Comparison of ENCODE assay signal across 49 mouse cellular contexts in the genomic region with DNA sequence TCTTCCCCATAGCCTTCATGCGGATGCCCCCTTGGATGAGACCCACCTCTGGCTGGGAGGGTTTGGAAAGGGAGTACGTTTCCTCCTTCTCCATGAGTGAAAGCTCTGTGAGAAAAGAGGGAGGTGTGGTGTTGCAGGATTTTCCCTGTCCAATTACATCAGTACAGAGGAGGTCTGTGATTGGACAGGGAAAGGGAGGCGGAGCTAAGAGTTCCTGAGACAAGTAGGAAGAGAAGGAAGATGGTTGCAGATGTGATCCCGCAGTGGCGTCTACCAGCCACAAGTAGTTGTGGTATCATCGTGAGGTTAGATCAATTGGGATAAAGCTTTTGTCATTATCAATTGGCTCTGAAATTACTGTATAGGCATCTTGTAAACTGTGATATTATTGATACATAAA. TPM values are rescaled to one million over a fixed set of nuclear protein-coding genes. Genes with fewer than 3 reads are reported as not detected.
"Had no signal": no experiment of that assay in that cellular context is flagged by ENCODE, and none has a peak within 500 bp of the region (broad histone marks: within the 10 kb centered on the region; RNA-seq: fewer than 3 reads in every experiment).

No protein-coding gene starts in this region.

- H3K4me3 ChIP-seq: heart, embryonic 12.5 days; heart, embryonic 13.5 days; heart, embryonic 15.5 days; hindbrain, embryonic 10.5 days; hindbrain, embryonic 12.5 days; hindbrain, embryonic 13.5 days; hindbrain, embryonic 15.5 days; intestine, embryonic 15.5 days; kidney, embryonic 15.5 days; layer of hippocampus, adult 2 months; left cerebral cortex, adult 2 months had no signal

- H3K27me3 ChIP-seq: heart, embryonic 12.5 days; heart, embryonic 13.5 days; heart, embryonic 15.5 days; hindbrain, embryonic 12.5 days; hindbrain, embryonic 13.5 days; hindbrain, embryonic 15.5 days; intestine, embryonic 15.5 days; kidney, embryonic 15.5 days had no signal

- H3K36me3 ChIP-seq: heart, embryonic 12.5 days; heart, embryonic 13.5 days; heart, embryonic 15.5 days; hindbrain, embryonic 10.5 days; hindbrain, embryonic 12.5 days; hindbrain, embryonic 13.5 days; hindbrain, embryonic 15.5 days; intestine, embryonic 15.5 days; kidney, embryonic 15.5 days had no signal

- H3K27ac ChIP-seq: heart, embryonic 13.5 days; heart, embryonic 15.5 days; hindbrain, embryonic 10.5 days; hindbrain, embryonic 12.5 days; hindbrain, embryonic 13.5 days; hindbrain, embryonic 14.5 days; hindbrain, embryonic 15.5 days; hindbrain, postnatal 0 days; intestine, embryonic 15.5 days; kidney, embryonic 15.5 days; kidney, postnatal 0 days; layer of hippocampus, adult 2 months; left cerebral cortex, adult 2 months had no signal

- H3K9me3 ChIP-seq: heart, embryonic 15.5 days; hindbrain, embryonic 10.5 days; hindbrain, embryonic 12.5 days; hindbrain, embryonic 13.5 days; hindbrain, embryonic 15.5 days; kidney, embryonic 15.5 days had no signal

- DNase-seq: heart, postnatal 10 days; heart, postnatal 14 days; heart, postnatal 36 days; heart, postnatal 4 days; kidney, adult 11 months; kidney, adult 18-20 months; kidney, adult 8-10 months; kidney, adult 9 months; kidney, postnatal 10 days; kidney, postnatal 14 days; kidney, postnatal 25 days; kidney, postnatal 4 days; layer of hippocampus, adult 9-11 months; layer of hippocampus, postnatal 36 days had no signal

- H3K4me2 ChIP-seq: heart, embryonic 12.5 days; heart, embryonic 13.5 days; heart, embryonic 15.5 days; hindbrain, embryonic 12.5 days; hindbrain, embryonic 13.5 days; hindbrain, embryonic 14.5 days; hindbrain, embryonic 15.5 days; intestine, embryonic 15.5 days; kidney, embryonic 15.5 days had no signal

- H3K9ac ChIP-seq: heart, embryonic 12.5 days; heart, embryonic 13.5 days; heart, embryonic 15.5 days; hindbrain, embryonic 12.5 days; hindbrain, embryonic 13.5 days; hindbrain, embryonic 14.5 days; hindbrain, embryonic 15.5 days; intestine, embryonic 15.5 days; kidney, embryonic 15.5 days had no signal

- H3K4me1 ChIP-seq: heart, embryonic 15.5 days; hindbrain, embryonic 13.5 days; hindbrain, embryonic 15.5 days; intestine, embryonic 15.5 days had no signal

- ATAC-seq: hindbrain, embryonic 16.5 days; hindbrain, postnatal 0 days; inflammation-experienced regulatory T-cells, adult 6 months; intestine, embryonic 15.5 days; intestine, embryonic 16.5 days; intestine, postnatal 0 days had no signal

RNA-seq across cellular contexts. Expression of gene Tff1, which starts 7.2 kb away (rescaled TPM):
- total RNA-seq: heart, postnatal 10 days; heart, postnatal 14 days; heart, postnatal 25 days; heart, postnatal 36 days; heart, postnatal 4 days; hematopoietic stem cell, adult 5-6 weeks; hindbrain, postnatal 0 days; layer of hippocampus, adult 18-20 months; layer of hippocampus, adult 2 months; layer of hippocampus, adult 8-10 months; layer of hippocampus, postnatal 10 days; layer of hippocampus, postnatal 14 days; layer of hippocampus, postnatal 25 days; layer of hippocampus, postnatal 36 days; left cerebral cortex, adult 18-20 months; left cerebral cortex, adult 2 months; left cerebral cortex, adult 8-10 months had no signal
- polyA plus RNA-seq: heart, embryonic 12.5 days; heart, embryonic 13.5 days; heart, embryonic 14.5 days; heart, embryonic 15.5 days; heart, embryonic 16.5 days; heart, postnatal 0 days; hindbrain, embryonic 10.5 days; hindbrain, embryonic 11.5 days; hindbrain, embryonic 12.5 days; hindbrain, embryonic 13.5 days; hindbrain, embryonic 14.5 days; hindbrain, embryonic 15.5 days; hindbrain, embryonic 16.5 days; hindbrain, postnatal 0 days; kidney, embryonic 14.5 days; kidney, embryonic 16.5 days had no signal

RNA-seq across cellular contexts. Expression of gene Tff2, which starts 13.8 kb away (rescaled TPM):
- total RNA-seq: heart, postnatal 10 days; heart, postnatal 25 days; heart, postnatal 36 days; heart, postnatal 4 days; hematopoietic stem cell, adult 5-6 weeks; hindbrain, postnatal 0 days; layer of hippocampus, adult 18-20 months; layer of hippocampus, adult 2 months; layer of hippocampus, adult 8-10 months; layer of hippocampus, postnatal 10 days; layer of hippocampus, postnatal 14 days; layer of hippocampus, postnatal 25 days; layer of hippocampus, postnatal 36 days; left cerebral cortex, adult 18-20 months; left cerebral cortex, adult 2 months; left cerebral cortex, adult 8-10 months had no signal
- polyA plus RNA-seq: heart, embryonic 12.5 days; heart, embryonic 13.5 days; heart, embryonic 14.5 days; heart, embryonic 15.5 days; heart, embryonic 16.5 days; heart, postnatal 0 days; hindbrain, embryonic 10.5 days; hindbrain, embryonic 11.5 days; hindbrain, embryonic 12.5 days; hindbrain, embryonic 13.5 days; hindbrain, embryonic 14.5 days; hindbrain, embryonic 15.5 days; hindbrain, embryonic 16.5 days; hindbrain, postnatal 0 days; inflammation-experienced regulatory T-cells, adult 6 months had no signal

RNA-seq across cellular contexts. Expression of gene Tff3, which starts 28.5 kb away (rescaled TPM):
- total RNA-seq: heart, postnatal 10 days; heart, postnatal 14 days; heart, postnatal 25 days; heart, postnatal 36 days; heart, postnatal 4 days; hematopoietic stem cell, adult 5-6 weeks; hindbrain, postnatal 0 days; layer of hippocampus, adult 18-20 months; layer of hippocampus, adult 2 months; layer of hippocampus, adult 8-10 months; layer of hippocampus, postnatal 10 days; layer of hippocampus, postnatal 14 days; layer of hippocampus, postnatal 25 days; layer of hippocampus, postnatal 36 days; left cerebral cortex, adult 18-20 months; left cerebral cortex, adult 2 months; left cerebral cortex, adult 8-10 months had no signal
- polyA plus RNA-seq: heart, embryonic 12.5 days; heart, embryonic 13.5 days; heart, embryonic 14.5 days; heart, embryonic 15.5 days; heart, postnatal 0 days; hindbrain, embryonic 10.5 days; hindbrain, embryonic 12.5 days; inflammation-experienced regulatory T-cells, adult 6 months; kidney, adult 2 months; kidney, embryonic 14.5 days had no signal

RNA-seq across cellular contexts. Expression of gene Tmprss3, which starts 40.9 kb away (rescaled TPM):
- total RNA-seq: heart, postnatal 10 days; heart, postnatal 14 days; heart, postnatal 25 days; heart, postnatal 36 days; heart, postnatal 4 days; layer of hippocampus, adult 18-20 months; layer of hippocampus, adult 2 months; layer of hippocampus, postnatal 10 days; layer of hippocampus, postnatal 25 days; layer of hippocampus, postnatal 36 days; left cerebral cortex, adult 2 months had no signal
- polyA plus RNA-seq: heart, embryonic 12.5 days; heart, embryonic 13.5 days; heart, embryonic 15.5 days; heart, embryonic 16.5 days; heart, postnatal 0 days; hindbrain, embryonic 10.5 days; hindbrain, embryonic 11.5 days; hindbrain, embryonic 15.5 days; hindbrain, embryonic 16.5 days; intestine, embryonic 15.5 days; kidney, embryonic 14.5 days; kidney, embryonic 15.5 days; kidney, embryonic 16.5 days; large intestine, adult 2 months had no signal

RNA-seq across cellular contexts. Expression of gene Ubash3a, which starts 49.8 kb away (rescaled TPM):
- total RNA-seq: heart, postnatal 25 days; heart, postnatal 36 days; left cerebral cortex, adult 18-20 months; left cerebral cortex, adult 2 months; left cerebral cortex, adult 8-10 months had no signal
- polyA plus RNA-seq: hindbrain, embryonic 12.5 days; hindbrain, embryonic 14.5 days; hindbrain, embryonic 15.5 days; hindbrain, embryonic 16.5 days; hindbrain, postnatal 0 days; intestine, postnatal 0 days had no signal
